Mouse (Mus musculus): ENCODE results near the gene Nsd2. TPM values are rescaled to one million over a fixed set of nuclear protein-coding genes. Genes with fewer than 3 reads are reported as not detected.
"Not testable (repeated sequence)": the region's sequence is repeated elsewhere in the genome, so short reads cannot be mapped to it uniquely, and the experiment has no call there.

Nsd2 gene
- polyA plus RNA-seq, 1 experiment from 2014 or later, result 129 TPM

- Histone ChIP-seq H3K4me1 (peaks cover 33% of the 10 kb centered on the region), H3K9me3 (peaks cover 13% of the 10 kb centered on the region; the same call in 1 of the 2 replicates), H3K9ac (no peak overlapping the region), H3K36me3 (replicated peaks) (peaks cover 4% of the 10 kb centered on the region; the same call in 1 of the 2 replicates), H3K4me2 (peak overlapping the region; percentile 61), H3K27ac (no peak overlapping the region), H3K4me3 (replicated peaks) (peak overlapping the region; percentile 83; the same call in 1 of the 2 replicates), H3K27me3 (no peaks in the 10 kb centered on the region)
- ATAC-seq (ENCODE audit: low FRiP score), result no peak
- WGBS, result 100% methylated on average over 2 of the region's 2 CpGs
These were observed 116.7 kb downstream of the Nsd2 start for GRCm38 (mm10) chr5:33937230-33937629.

- Histone ChIP-seq H3K4me1 (peaks cover 27% of the 10 kb centered on the region), H3K4me2 (no peak overlapping the region), H3K36me3 (replicated peaks) (no peaks in the 10 kb centered on the region), H3K27me3 (no peaks in the 10 kb centered on the region), H3K27ac (no peak overlapping the region), H3K9ac (no peak overlapping the region), H3K4me3 (replicated peaks) (no peak overlapping the region), H3K9me3 (peaks cover 16% of the 10 kb centered on the region; the same call in 1 of the 2 replicates)
- no peak for ATAC-seq (ENCODE audit: low FRiP score)
- WGBS, result 95% methylated on average over 3 of the region's 3 CpGs
These were observed 117.9 kb downstream of the Nsd2 start for GRCm38 (mm10) chr5:33938448-33938847.

GRCm38 (mm10) chr5:33947035-33947434, 126.5 kb downstream of the Nsd2 start:
- WGBS, result 88% methylated on average over 16 of the region's 16 CpGs
- not testable (repeated sequence) for H3K27me3 ChIP-seq; H3K9ac ChIP-seq; H3K4me3 ChIP-seq (replicated peaks); H3K4me1 ChIP-seq; H3K4me2 ChIP-seq; H3K36me3 ChIP-seq (replicated peaks); H3K27ac ChIP-seq; ATAC-seq (ENCODE audit: low FRiP score)
- H3K9me3 ChIP-seq, result peaks cover 23% of the 10 kb centered on the region

Small RNA genes within 50 kb of the gene (microRNA-seq; reads per million reads assigned to microRNA genes)
- not detected for gene Mir7024

Other genes starting within 250 kb of the Nsd2 start
- gene Fam53a, start 191.1 kb upstream of the Nsd2 start, polyA plus RNA-seq (2016; fragmentation: Nextera tagmentation; extraction: Ambion mirVana), result 55.0 and 57.4 TPM in 2 replicates
- gene Gm9903, start 190.8 kb upstream of the Nsd2 start, polyA plus RNA-seq (2016; fragmentation: Nextera tagmentation; extraction: Ambion mirVana), result 0.46 and 0.51 TPM in 2 replicates
- 265 and 268 TPM in 2 replicates for gene Slbp, start 168.2 kb upstream of the Nsd2 start, polyA plus RNA-seq (2016; fragmentation: Nextera tagmentation; extraction: Ambion mirVana)
- gene Tacc3, start 162.6 kb upstream of the Nsd2 start, polyA plus RNA-seq (2016; fragmentation: Nextera tagmentation; extraction: Ambion mirVana), result 265 and 272 TPM in 2 replicates
- 34.6 and 39.6 TPM in 2 replicates for gene Tmem129, start 162.3 kb upstream of the Nsd2 start, polyA plus RNA-seq (2016; fragmentation: Nextera tagmentation; extraction: Ambion mirVana)
- gene Fgfr3, start 99.1 kb upstream of the Nsd2 start, polyA plus RNA-seq (2016; fragmentation: Nextera tagmentation; extraction: Ambion mirVana), result 83.6 and 111 TPM in 2 replicates
- 52.5 and 58.5 TPM in 2 replicates for gene Letm1, start 37.9 kb upstream of the Nsd2 start, polyA plus RNA-seq (2016; fragmentation: Nextera tagmentation; extraction: Ambion mirVana)
- 63.7 and 73.8 TPM in 2 replicates for gene Nelfa, start 115.7 kb downstream of the Nsd2 start, polyA plus RNA-seq (2016; fragmentation: Nextera tagmentation; extraction: Ambion mirVana)
- 387 and 405 TPM in 2 replicates for gene Gm1673, start 162.7 kb downstream of the Nsd2 start, polyA plus RNA-seq (2016; fragmentation: Nextera tagmentation; extraction: Ambion mirVana)
- gene Nat8l, start 175.3 kb downstream of the Nsd2 start, polyA plus RNA-seq (2016; fragmentation: Nextera tagmentation; extraction: Ambion mirVana), result 2.4 and 3.1 TPM in 2 replicates